Mouse (Mus musculus) forebrain, embryonic 14.5 days (tissue): ENCODE measurements around the gene Tomm6. TPM values are rescaled to one million over a fixed set of nuclear protein-coding genes. Genes with fewer than 3 reads are reported as not detected.

Experiments used
- ATAC-seq: fragments of 200-750 bp; cut with Nextera tagmentation; 2 replicates; pipeline ENCODE4 v1.8.0; 2017; ENCODE audit warnings: mild to moderate bottlenecking, moderate library complexity
- DNase-seq: peaks from one replicate; pipeline ENCODE4 v3.0.0-alpha.2; 2015; ENCODE audit warnings: low spot score
- H3K27ac ChIP-seq: fragments of 300-500 bp; sonication (generic); 2 replicates; pipeline ENCODE4 v1.5.1; 2014; ENCODE audit warnings: low read depth, mild to moderate bottlenecking, control low read depth, low read length, moderate library complexity
- H3K27me3 ChIP-seq: fragments of 300-500 bp; sonication (generic); replicated peaks from 2 replicates; pipeline ENCODE4 v1.6.1; 2014; ENCODE audit warnings: low read length, control low read depth, mixed read lengths; ENCODE audit not compliant: control insufficient read depth, insufficient read depth
- H3K36me3 ChIP-seq: fragments of 300-500 bp; sonication (generic); 2 replicates; pipeline ENCODE4 v1.6.1; 2014; ENCODE audit warnings: low read length, control low read depth; ENCODE audit not compliant: control insufficient read depth, insufficient read depth
- H3K4me1 ChIP-seq: fragments of 300-500 bp; sonication (generic); 2 replicates; pipeline ENCODE4 v1.6.1; 2014; ENCODE audit warnings: antibody characterized with exemption, low read length, control low read depth; ENCODE audit not compliant: control insufficient read depth, insufficient read depth
- H3K4me2 ChIP-seq: fragments of 300-500 bp; sonication (generic); 2 replicates; pipeline ENCODE4 v1.6.1; 2014; ENCODE audit warnings: mild to moderate bottlenecking, control low read depth, low read length
- H3K4me3 ChIP-seq: fragments of 300-500 bp; sonication (generic); 2 replicates; pipeline ENCODE4 v1.5.1; 2014; ENCODE audit warnings: low read depth, low read length, control low read depth
- H3K9ac ChIP-seq: fragments of 300-500 bp; sonication (generic); 2 replicates; pipeline ENCODE4 v1.6.1; 2014; ENCODE audit warnings: mild to moderate bottlenecking, low read length, control low read depth, moderate library complexity
- H3K9me3 ChIP-seq: fragments of 300-500 bp; sonication (generic); replicated peaks from 2 replicates; pipeline ENCODE4 v1.6.1; 2016; ENCODE audit warnings: low read length, control low read depth, mixed read lengths; ENCODE audit not compliant: control insufficient read depth
- WGBS: fragments of 180-500 bp; shearing (Covaris S2); extraction: QIAGEN DNeasy Blood & Tissue Kit; methylation state at CpG from one replicate; pipeline ENCODE4 v1.1.7; 2014; 5-methylcytosine and 5-hydroxymethylcytosine counted together
- polyA plus RNA-seq: library from polyadenylated mRNA; unstranded; fragments of >200 nt; fragmentation: Nextera tagmentation; extraction: Ambion mirVana; gene quantifications from 2 replicates; pipeline ENCODE4 v1.2.1, GENCODE M21; 2014

Tomm6 gene
- polyA plus RNA-seq, 1 experiment from 2014 or later: 324 TPM

DNA sequence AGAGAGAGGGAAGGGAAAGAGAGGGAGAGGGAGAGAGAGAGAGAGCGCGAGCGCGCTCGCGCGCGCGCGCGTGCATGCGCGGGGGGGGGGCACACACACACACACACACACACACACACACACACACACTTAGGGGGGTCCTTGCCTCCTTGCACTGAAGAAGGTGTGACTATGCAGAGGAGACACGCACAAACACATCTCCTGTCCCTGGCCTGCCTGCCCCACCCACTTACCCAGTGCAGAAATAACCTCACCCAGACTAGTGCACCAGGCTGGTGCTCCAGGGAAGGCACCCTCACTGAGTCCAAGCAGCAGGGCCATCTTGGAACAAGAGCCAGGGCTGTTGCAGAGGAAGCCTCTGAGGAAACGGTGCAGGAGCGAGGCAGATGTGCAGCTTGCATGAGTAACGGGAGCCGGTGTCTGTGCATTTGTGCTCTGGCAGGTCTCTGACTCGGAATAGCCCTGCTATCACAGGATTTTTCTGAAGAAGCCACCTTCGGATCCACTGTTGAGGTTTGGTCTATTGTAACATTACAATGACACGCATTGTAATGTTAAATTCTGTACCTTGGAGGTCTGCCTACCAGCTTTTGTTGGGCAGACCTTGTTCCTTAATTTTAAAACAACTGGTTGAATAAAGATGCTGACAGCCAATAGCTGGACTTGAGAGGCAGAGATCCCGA, 24.8 kb upstream of the Tomm6 start:
- H3K4me1 ChIP-seq: no peaks in the 10 kb centered on the region
- no peak overlapping the region for H3K4me3 ChIP-seq
- no peak for ATAC-seq
- H3K4me2 ChIP-seq: no peak overlapping the region
- no peaks in the 10 kb centered on the region for H3K36me3 ChIP-seq
- H3K9ac ChIP-seq: no peak overlapping the region
- H3K27ac ChIP-seq: no peak overlapping the region
- H3K9me3 ChIP-seq: no peaks in the 10 kb centered on the region
- DNase-seq: no peak
- H3K27me3 ChIP-seq: no peaks in the 10 kb centered on the region
- WGBS: 64% methylated on average over 22 of the region's 22 CpGs

DNA sequence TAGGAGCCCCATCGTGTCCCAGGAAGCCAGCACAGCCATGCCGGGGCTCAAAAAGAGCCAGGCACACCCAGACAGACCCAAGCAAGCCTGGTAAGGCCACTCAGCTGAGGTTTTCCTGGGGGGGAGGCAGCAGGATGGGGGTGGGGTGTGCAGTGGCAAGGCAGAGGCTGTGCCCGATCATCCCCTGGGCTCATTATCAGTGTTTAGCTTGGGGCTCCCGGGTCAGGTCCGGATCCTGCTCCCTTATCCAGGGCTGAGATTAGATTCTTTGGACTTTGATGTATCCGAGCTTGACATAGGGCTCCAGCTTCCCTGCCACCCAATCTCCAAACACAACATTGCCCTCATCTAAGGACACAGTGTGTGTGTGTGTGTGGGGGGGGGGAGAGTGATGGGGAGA, 23.7 kb upstream of the Tomm6 start:
- no peaks in the 10 kb centered on the region for H3K4me1 ChIP-seq
- WGBS: 71% methylated on average over 6 of the region's 6 CpGs
- ATAC-seq (no peak), DNase-seq (no peak)
- no peak overlapping the region for H3K4me2 ChIP-seq
- H3K27ac ChIP-seq: no peak overlapping the region
- H3K4me3 ChIP-seq: no peak overlapping the region
- no peaks in the 10 kb centered on the region for H3K27me3 ChIP-seq
- no peaks in the 10 kb centered on the region for H3K36me3 ChIP-seq
- no peaks in the 10 kb centered on the region for H3K9me3 ChIP-seq
- H3K9ac ChIP-seq: no peak overlapping the region

DNA sequence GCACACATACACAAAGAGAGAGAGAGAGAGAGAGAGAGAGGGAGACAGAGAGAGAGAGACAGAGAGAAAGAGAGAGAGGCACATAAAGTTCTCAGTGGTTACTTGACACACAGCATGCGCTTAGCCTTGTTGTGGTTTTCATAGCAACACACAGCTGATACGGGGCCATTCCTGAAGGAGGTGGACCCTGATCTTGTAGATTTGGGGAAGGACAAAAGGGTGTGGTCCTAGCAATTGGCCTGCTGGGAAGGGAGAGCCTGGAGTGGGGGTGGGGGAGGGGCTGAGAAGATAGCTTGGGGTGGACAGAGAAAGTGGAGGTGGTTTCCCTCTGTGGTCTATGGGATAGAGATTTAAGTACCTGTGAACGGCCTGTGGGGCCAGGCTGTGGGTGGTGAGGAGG, 21.9 kb upstream of the Tomm6 start:
- Histone ChIP-seq H3K9me3 (no peaks in the 10 kb centered on the region), H3K4me1 (no peaks in the 10 kb centered on the region), H3K9ac (no peak overlapping the region), H3K4me2 (no peak overlapping the region), H3K27ac (no peak overlapping the region), H3K27me3 (no peaks in the 10 kb centered on the region), H3K36me3 (no peaks in the 10 kb centered on the region), H3K4me3 (no peak overlapping the region)
- ATAC-seq (no peak), DNase-seq (no peak)
- 75% methylated on average over 3 of the region's 3 CpGs for WGBS

DNA sequence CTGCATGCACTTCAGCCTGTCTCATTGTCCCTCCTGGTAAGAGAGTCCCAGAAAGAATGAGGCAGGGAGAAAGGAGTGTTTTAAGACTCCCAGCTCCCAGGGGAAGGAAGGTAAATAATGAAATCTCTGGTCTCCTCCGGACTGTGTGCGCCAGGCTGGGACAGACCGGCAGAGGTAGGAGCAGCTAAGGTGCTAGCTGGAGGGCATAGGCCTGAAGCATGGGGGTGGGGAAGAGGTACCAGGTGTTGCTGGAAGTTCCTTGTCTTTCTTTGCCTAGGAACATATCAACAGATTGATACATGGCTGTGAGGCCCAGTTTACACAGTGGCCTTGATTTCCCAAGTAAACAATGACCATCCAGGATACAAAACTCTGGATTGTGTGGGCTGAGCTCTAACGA, 20.8 kb upstream of the Tomm6 start:
- WGBS: 72% methylated on average over 4 of the region's 4 CpGs
- no peak overlapping the region for H3K4me3 ChIP-seq
- H3K4me2 ChIP-seq: no peak overlapping the region
- H3K9ac ChIP-seq: no peak overlapping the region
- H3K9me3 ChIP-seq: no peaks in the 10 kb centered on the region
- ATAC-seq (no peak), DNase-seq (no peak)
- H3K27me3 ChIP-seq: no peaks in the 10 kb centered on the region
- no peaks in the 10 kb centered on the region for H3K36me3 ChIP-seq
- no peaks in the 10 kb centered on the region for H3K4me1 ChIP-seq
- no peak overlapping the region for H3K27ac ChIP-seq

DNA sequence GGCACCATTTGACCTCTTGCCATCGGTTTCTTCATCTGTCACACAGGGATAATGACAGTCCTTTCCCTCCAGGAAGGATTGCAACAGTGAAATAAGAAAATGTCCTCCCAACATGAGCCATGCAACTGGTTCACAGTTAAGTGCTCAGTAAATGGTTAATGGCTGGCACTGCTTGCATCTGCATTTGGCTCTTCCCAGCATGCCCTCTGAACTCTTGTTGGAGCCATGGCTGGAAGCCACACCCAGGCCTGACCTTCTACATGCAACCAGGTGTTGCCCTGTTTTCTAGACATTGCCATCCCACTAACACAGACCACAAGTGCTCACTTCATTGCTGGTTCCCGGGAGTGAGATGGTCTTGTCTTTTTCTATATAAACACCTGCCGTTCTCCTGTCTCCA, 19.8 kb upstream of the Tomm6 start:
- ATAC-seq (no peak), DNase-seq (no peak)
- 82% methylated on average over 3 of the region's 3 CpGs for WGBS
- H3K4me3 ChIP-seq: no peak overlapping the region
- no peak overlapping the region for H3K4me2 ChIP-seq
- peaks cover 5% of the 10 kb centered on the region for H3K36me3 ChIP-seq
- no peaks in the 10 kb centered on the region for H3K9me3 ChIP-seq
- H3K27me3 ChIP-seq: no peaks in the 10 kb centered on the region
- no peak overlapping the region for H3K27ac ChIP-seq
- no peaks in the 10 kb centered on the region for H3K4me1 ChIP-seq
- no peak overlapping the region for H3K9ac ChIP-seq

DNA sequence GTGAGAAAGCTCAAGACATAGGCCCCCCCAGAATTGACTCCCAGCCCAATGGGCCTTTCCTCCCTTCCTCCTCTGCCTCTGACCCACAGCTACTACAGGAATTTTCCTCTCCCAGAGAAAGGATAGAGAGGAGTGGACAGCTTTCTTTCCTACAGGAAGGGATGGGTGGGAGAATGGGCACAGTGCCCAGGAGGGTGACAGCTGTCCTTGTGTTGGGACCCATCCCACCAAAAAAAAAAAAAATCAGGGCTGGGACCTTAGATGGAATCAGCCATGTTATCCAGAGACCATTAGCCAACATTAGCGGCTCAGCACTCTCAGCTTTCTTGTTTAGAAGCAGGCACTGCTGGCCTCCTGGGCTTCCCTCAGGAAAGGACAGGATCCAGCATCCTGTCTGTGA, 18.0 kb upstream of the Tomm6 start:
- H3K27ac ChIP-seq: no peak overlapping the region
- H3K9ac ChIP-seq: no peak overlapping the region
- H3K27me3 ChIP-seq: no peaks in the 10 kb centered on the region
- no peaks in the 10 kb centered on the region for H3K9me3 ChIP-seq
- no peak overlapping the region for H3K4me2 ChIP-seq
- H3K4me1 ChIP-seq: no peaks in the 10 kb centered on the region
- H3K36me3 ChIP-seq: peaks cover 17% of the 10 kb centered on the region
- H3K4me3 ChIP-seq: no peak overlapping the region
- DNase-seq (no peak), ATAC-seq (no peak)
- 60% methylated on average over 1 of the region's 1 CpGs for WGBS

DNA sequence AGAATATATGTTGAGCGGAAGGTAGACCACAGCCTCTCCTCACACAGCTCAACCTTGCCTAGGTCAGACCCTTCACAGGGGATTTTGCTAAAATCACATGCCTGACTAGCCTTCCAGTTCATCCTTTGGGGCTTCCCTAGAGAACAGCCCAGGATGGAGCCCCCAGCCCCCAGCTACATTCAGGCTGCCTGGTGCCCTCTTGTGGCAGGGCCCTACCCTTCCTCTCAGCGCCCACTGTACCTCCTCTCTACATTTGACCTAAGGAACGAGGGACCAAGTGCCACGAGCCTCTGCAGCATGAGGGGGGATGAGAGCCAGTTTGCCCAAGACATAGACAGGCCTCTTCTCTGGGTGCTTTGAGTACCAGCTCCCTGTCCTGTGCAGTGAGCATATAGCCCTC, 16.5 kb upstream of the Tomm6 start:
- H3K27me3 ChIP-seq: no peaks in the 10 kb centered on the region
- H3K27ac ChIP-seq: no peak overlapping the region
- no peaks in the 10 kb centered on the region for H3K9me3 ChIP-seq
- no peak overlapping the region for H3K4me2 ChIP-seq
- ATAC-seq (no peak), DNase-seq (no peak)
- H3K4me1 ChIP-seq: no peaks in the 10 kb centered on the region
- H3K36me3 ChIP-seq: peaks cover 17% of the 10 kb centered on the region
- H3K4me3 ChIP-seq: no peak overlapping the region
- no peak overlapping the region for H3K9ac ChIP-seq
- WGBS: 69% methylated on average over 4 of the region's 4 CpGs

DNA sequence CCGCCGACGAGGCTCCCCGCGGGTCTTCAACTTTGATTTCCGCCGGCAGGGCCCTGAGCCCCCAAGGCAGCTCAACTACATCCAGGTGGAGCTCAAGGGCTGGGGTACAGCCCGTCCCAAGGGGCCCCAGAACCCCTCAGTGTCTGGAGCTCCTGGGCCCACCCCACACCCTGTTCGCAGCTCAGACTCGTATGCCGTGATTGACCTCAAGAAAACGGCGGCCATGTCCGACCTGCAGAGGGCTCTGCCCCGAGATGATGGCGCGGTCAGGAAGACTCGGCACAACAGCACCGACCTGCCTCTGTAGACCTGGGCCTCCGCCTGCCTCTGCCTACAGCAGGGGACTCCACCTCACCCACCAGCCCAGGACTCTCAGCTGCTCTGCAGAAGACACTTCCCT, 15.4 kb upstream of the Tomm6 start:
- DNase-seq (no peak), ATAC-seq (no peak)
- Histone ChIP-seq H3K9ac (no peak overlapping the region), H3K4me2 (no peak overlapping the region), H3K4me3 (no peak overlapping the region), H3K27ac (no peak overlapping the region), H3K36me3 (peaks cover 17% of the 10 kb centered on the region), H3K27me3 (no peaks in the 10 kb centered on the region), H3K4me1 (no peaks in the 10 kb centered on the region), H3K9me3 (no peaks in the 10 kb centered on the region)
- WGBS: 32% methylated on average over 20 of the region's 20 CpGs

DNA sequence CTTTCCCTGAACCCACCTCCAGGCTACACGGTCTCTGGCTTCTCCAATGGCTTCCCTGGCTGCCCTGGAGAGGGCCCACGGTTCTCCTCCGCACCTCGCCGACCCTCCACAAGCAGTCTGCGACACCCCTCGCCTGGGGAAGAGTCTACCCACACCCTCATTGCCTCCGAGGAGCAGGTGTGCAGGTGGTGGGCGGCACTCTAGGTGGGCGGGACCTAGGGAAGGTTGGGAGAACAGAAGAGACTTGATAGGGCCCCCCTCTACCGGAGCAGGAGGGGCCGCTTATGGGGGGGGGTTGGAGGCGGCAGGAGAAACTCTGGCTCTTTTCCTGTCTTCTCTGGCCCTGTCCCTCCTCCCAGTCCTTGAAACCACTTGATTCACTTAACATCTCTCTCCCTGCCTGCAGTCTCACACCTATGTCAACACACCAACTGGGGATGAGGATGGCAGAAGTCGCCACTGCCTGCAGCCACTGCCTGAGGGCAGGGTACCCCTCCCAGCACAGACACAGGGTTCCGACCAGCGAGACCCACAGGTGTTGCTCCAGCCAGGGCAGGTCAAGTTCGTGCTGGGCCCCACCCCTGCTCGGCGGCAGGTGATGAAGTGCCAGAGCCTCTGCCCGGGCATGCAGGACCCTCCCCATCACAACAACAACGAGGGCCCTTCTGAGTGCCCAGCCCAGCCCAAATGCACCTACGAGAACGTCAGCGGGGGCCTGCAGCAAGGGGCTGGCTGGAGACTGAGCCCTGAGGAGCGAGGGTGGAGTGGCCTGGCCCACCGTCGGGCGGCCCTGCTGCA, 14.6 kb upstream of the Tomm6 start:
- ATAC-seq: no peak
- H3K36me3 ChIP-seq: peaks cover 17% of the 10 kb centered on the region
- H3K27ac ChIP-seq: no peak overlapping the region
- DNase-seq: no peak
- H3K4me2 ChIP-seq: no peak overlapping the region
- H3K27me3 ChIP-seq: no peaks in the 10 kb centered on the region
- H3K4me3 ChIP-seq: no peak overlapping the region
- no peak overlapping the region for H3K9ac ChIP-seq
- H3K9me3 ChIP-seq: no peaks in the 10 kb centered on the region
- WGBS: 53% methylated on average over 24 of the region's 28 CpGs
- no peaks in the 10 kb centered on the region for H3K4me1 ChIP-seq
